Mouse (Mus musculus): ENCODE data around the gene Chchd1.

GRCm38 (mm10) chr14:20677906-20678305 lies 24.9 kb upstream of the Chchd1 start:
- TF ChIP-seq CTCF (IDR thresholded peaks at IDR 0.05) (no peak), POLR2A (IDR thresholded peaks at IDR 0.05; ENCODE audit: insufficient read depth, low read depth, low read length) (no peak), EP300 (IDR thresholded peaks at IDR 0.05; ENCODE audit: insufficient read depth, low read depth, low read length) (no peak)

Data from heart, adult 2 months (tissue).